Mouse (Mus musculus): ENCODE results near the gene Foxred1.

DNA sequence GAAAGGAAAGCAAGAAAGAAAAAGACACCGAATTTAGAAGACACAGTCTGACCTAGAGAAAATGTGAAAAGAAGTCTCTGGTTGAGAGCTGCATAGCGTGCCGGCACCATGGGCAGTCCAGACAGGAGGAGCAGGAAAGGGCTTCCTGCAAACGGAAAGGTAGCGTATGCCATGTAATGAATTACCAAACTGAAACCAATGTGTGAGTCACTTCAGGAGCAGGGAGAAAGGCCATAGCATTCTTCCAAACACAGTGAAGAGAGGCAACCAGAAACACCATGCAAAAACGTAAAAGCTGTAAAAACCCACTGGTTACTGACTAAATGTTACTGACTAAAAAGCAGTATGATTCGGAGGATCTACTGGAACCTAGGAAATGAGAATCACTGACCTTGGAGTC, 49.1 kb downstream of the Foxred1 start:
- TF ChIP-seq CTCF (IDR thresholded peaks at IDR 0.05; ENCODE audit: low read depth) (no peak), EP300 (IDR thresholded peaks at IDR 0.05; ENCODE audit: low read depth) (no peak)
